Mouse (Mus musculus) liver, embryonic 12.5 days (tissue): ENCODE results near the gene Aqp1. TPM values are rescaled to one million over a fixed set of nuclear protein-coding genes. Genes with fewer than 3 reads are reported as not detected.
A peak's percentile ranks its signal among the peaks of the same experiment; 100 is the strongest.

ENCODE experiments used
- ATAC-seq: fragments of 200-750 bp; cut with Nextera tagmentation; 2 replicates; pipeline ENCODE4 v1.8.0; 2017; ENCODE audit warnings: moderate number of reproducible peaks, mild to moderate bottlenecking, moderate library complexity
- H3K27ac ChIP-seq: fragments of 300-500 bp; sonication (generic); 2 replicates; pipeline ENCODE4 v1.5.1; 2016; ENCODE audit warnings: mild to moderate bottlenecking
- H3K27me3 ChIP-seq: fragments of 300-500 bp; sonication (generic); replicated peaks from 2 replicates; pipeline ENCODE4 v1.6.1; 2016; ENCODE audit warnings: mild to moderate bottlenecking, moderate library complexity
- H3K36me3 ChIP-seq: fragments of 300-500 bp; sonication (generic); 2 replicates; pipeline ENCODE4 v1.6.1; 2016; ENCODE audit warnings: mild to moderate bottlenecking, moderate library complexity
- H3K4me1 ChIP-seq: fragments of 300-500 bp; sonication (generic); 2 replicates; pipeline ENCODE4 v1.6.1; 2016
- H3K4me2 ChIP-seq: fragments of 300-500 bp; sonication (generic); 2 replicates; pipeline ENCODE4 v1.6.1; 2016; ENCODE audit warnings: mild to moderate bottlenecking, moderate library complexity
- H3K4me3 ChIP-seq: fragments of 300-500 bp; sonication (generic); 2 replicates; pipeline ENCODE4 v1.5.1; 2016; ENCODE audit warnings: mild to moderate bottlenecking, moderate library complexity
- H3K9ac ChIP-seq: fragments of 300-500 bp; sonication (generic); 2 replicates; pipeline ENCODE4 v1.6.1; 2016; ENCODE audit warnings: mild to moderate bottlenecking, moderate library complexity
- H3K9me3 ChIP-seq: fragments of 300-500 bp; sonication (generic); replicated peaks from 2 replicates; pipeline ENCODE4 v1.6.1; 2016; ENCODE audit warnings: mild to moderate bottlenecking, moderate library complexity
- WGBS: fragments of 180-500 bp; shearing (Covaris S2); methylation state at CpG from one replicate; pipeline ENCODE4 v1.1.7; 2016; ENCODE audit not compliant: insufficient replicate concordance; 5-methylcytosine and 5-hydroxymethylcytosine counted together
- polyA plus RNA-seq: library from polyadenylated mRNA; unstranded; fragments of >200 nt; fragmentation: Nextera tagmentation; extraction: Ambion mirVana; gene quantifications from 2 replicates; pipeline ENCODE4 v1.2.1, GENCODE M21; 2016

Gene Aqp1
- 29.1 and 29.5 TPM in 2 replicates for polyA plus RNA-seq

DNA sequence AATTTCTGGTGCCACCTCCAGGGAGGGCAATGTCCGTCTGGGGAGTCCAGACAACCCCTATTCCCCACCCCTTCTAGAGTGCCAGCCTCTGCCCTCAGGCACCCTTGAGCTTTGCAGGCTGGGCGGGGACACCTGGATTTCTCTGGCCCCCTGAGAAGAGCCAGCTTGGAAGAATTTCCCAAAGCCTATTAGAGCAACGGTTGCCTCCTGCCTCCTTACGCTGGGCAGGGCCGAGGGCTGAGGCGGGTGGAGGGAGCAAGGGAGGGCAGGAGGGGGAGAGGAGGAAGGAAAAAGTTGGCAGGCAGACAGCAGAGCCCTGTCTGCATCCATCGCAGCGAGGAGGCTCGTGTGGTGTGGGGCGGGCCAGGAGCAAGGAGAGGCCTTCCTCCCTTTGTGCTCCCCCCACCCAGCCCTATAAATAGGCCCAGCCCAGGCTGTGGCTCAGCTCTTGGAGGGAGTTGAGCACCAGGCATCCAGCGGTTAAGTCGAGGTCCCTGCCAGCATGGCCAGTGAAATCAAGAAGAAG lies at the start of gene Aqp1:
TSS of gene Aqp1 (plus strand) at position 444 of the 526 bp plus-strand sequence.
- Histone ChIP-seq H3K36me3 (no peaks in the 10 kb centered on the region), H3K27ac (peak within 1 kb of the TSS; percentile 81), H3K9me3 (no peaks in the 10 kb centered on the region), H3K27me3 (peaks cover 9% of the 10 kb centered on the region), H3K4me3 (peak within 1 kb of the TSS; percentile 48), H3K9ac (peak within 1 kb of the TSS; percentile 66), H3K4me2 (peak within 1 kb of the TSS; percentile 62), H3K4me1 (peaks cover 81% of the 10 kb centered on the region)
- WGBS, result 25% methylated on average over 12 of the region's 12 CpGs
- ATAC-seq, result peak; percentile 35; the same call in 1 of the 2 replicates

DNA sequence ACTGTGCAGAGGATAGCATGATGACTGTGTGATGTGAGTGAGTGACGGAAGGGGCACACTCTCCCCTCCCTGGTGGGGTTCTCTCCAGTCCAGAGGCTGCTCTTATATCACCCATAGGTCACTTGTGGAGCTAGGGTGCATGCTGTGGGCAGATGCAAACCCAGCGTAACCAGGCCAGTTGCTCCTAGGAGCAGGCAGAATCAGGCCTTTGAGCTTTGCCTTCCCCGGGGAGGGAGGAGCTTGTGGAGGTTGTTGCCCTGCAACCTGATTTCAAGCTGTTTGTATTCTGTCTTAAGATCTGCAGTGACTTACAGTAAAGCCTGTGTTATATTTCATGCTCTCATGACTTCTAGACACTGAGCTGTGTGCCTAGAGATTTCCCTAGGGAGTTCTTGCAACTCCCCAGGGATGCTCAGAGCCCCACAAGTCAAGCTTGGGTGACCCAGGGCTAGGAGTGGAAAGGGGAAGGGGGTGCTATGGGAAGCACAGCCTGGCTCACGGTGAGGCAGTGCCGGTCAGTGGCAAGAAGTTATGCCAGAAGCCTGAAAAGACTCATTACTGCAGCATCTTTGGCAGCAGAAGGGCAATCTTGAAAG lies 48.1 kb upstream of the Aqp1 start:
- 63% methylated on average over 5 of the region's 5 CpGs for WGBS
- peaks cover 22% of the 10 kb centered on the region for H3K4me1 ChIP-seq
- no peaks in the 10 kb centered on the region; the same call in 1 of the 2 replicates for H3K27me3 ChIP-seq
- no peak overlapping the region for H3K27ac ChIP-seq
- no peak overlapping the region for H3K4me2 ChIP-seq
- no peaks in the 10 kb centered on the region for H3K9me3 ChIP-seq
- ATAC-seq, result no peak
- no peaks in the 10 kb centered on the region for H3K36me3 ChIP-seq
- H3K4me3 ChIP-seq, result no peak overlapping the region
- H3K9ac ChIP-seq, result no peak overlapping the region

DNA sequence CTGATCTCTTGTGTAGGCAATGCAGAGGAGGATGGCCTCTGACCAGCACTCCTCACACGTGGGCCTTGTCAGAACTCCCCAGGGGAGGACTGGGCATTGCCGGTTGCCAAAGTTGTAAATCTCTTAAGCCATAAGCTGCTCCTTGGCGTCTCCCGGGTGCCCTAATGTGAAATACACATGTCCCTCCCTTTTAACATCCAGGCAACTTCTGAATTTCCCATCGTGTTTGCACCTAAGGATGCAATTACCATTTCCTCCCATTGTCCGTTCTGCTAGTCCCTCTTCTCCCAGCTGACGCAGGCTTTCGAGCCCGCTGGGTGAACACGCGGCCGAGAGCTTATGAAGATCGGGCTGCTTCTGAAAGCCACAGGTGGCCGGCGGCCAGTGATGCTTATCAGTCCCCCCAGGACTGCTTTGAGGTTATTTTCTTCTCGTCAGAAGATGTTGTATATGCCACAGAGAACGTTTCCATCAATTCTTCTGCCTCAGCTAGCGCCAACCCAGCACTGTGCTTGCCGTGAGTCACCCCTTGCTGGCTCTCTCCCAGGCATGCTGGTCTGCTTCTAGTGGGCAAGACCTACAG lies 41.6 kb upstream of the Aqp1 start:
- no peak overlapping the region for H3K4me2 ChIP-seq
- H3K4me1 ChIP-seq, result peaks cover 23% of the 10 kb centered on the region
- no peaks in the 10 kb centered on the region for H3K9me3 ChIP-seq
- no peak for ATAC-seq
- no peaks in the 10 kb centered on the region for H3K27me3 ChIP-seq
- H3K4me3 ChIP-seq, result no peak overlapping the region
- 57% methylated on average over 19 of the region's 19 CpGs for WGBS
- H3K27ac ChIP-seq, result no peak overlapping the region
- no peaks in the 10 kb centered on the region for H3K36me3 ChIP-seq
- H3K9ac ChIP-seq, result no peak overlapping the region

DNA sequence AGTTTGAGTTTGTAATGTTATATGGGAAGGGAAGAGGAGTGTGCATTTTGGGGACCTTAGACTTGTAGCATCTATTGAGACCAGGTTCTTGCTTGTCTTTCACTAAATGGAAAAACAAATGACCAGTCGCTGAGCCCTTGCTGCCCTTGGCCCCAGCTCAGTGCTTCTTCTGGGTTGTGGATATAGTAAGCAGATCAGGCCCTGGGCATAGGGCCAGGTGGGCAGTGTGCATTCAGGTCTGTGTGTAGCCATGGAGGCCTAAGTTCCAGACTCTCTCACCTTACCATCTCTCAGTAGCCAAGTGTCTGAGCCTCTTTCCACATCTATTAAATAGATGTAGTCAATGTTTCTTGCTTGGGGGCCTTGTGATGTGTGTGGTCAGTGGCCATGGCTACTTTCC lies 40.9 kb upstream of the Aqp1 start:
- Histone ChIP-seq H3K4me1 (peaks cover 30% of the 10 kb centered on the region), H3K9ac (no peak overlapping the region), H3K4me2 (no peak overlapping the region), H3K4me3 (no peak overlapping the region), H3K27ac (no peak overlapping the region), H3K36me3 (no peaks in the 10 kb centered on the region), H3K27me3 (no peaks in the 10 kb centered on the region), H3K9me3 (no peaks in the 10 kb centered on the region)
- WGBS, result 86% methylated on average over 1 of the region's 1 CpGs
- ATAC-seq, result no peak

DNA sequence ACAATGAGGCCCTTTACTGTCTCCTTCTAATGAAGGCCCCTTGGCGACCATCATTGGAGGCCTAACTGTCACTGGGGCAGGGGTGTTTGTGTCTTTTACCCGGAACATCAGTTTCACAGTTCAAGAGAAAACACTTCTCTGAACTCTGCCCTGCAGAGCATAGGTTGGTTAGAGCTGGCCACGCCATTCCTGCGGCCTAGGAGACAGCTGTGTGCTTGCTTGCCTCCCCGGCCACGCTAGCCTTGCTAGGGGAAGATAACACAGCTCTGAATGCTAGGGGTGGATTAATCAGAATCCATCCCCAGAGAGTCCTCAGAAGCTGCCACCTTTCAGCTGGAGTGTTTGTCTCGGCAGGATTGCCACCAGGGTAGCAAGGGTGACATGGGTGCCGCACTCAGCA lies 36.8 kb upstream of the Aqp1 start:
- H3K36me3 ChIP-seq, result no peaks in the 10 kb centered on the region
- H3K4me2 ChIP-seq, result no peak overlapping the region
- no peak overlapping the region for H3K9ac ChIP-seq
- peak overlapping the region; percentile 46 for H3K27ac ChIP-seq
- H3K4me3 ChIP-seq, result no peak overlapping the region
- no peaks in the 10 kb centered on the region for H3K9me3 ChIP-seq
- peaks cover 25% of the 10 kb centered on the region for H3K4me1 ChIP-seq
- 38% methylated on average over 8 of the region's 8 CpGs for WGBS
- ATAC-seq, result peak; percentile 76
- H3K27me3 ChIP-seq, result no peaks in the 10 kb centered on the region

DNA sequence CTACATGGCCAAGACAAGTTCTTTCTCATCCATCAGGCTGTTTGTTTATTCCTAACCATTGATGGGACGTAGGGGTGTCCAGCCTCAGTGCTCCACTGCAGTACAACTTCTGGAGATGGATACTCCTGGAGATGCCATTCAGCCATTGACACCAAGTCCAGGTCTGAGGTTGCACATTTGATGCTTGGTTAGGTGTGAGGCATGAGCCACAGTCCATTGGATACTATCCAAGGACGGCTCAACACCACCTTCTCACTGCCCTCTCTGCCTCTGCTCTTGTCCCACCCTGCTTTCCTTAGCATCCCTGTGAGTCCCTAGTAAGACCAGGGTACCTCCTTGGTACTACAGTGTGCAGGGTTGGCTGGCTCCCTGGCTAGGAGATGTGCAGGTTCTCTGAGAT lies 36.3 kb upstream of the Aqp1 start:
- no peaks in the 10 kb centered on the region for H3K36me3 ChIP-seq
- H3K27ac ChIP-seq, result peak overlapping the region; percentile 46
- H3K9ac ChIP-seq, result no peak overlapping the region
- H3K4me1 ChIP-seq, result peaks cover 25% of the 10 kb centered on the region
- H3K9me3 ChIP-seq, result no peaks in the 10 kb centered on the region
- WGBS, result 72% methylated on average over 2 of the region's 2 CpGs
- H3K4me3 ChIP-seq, result no peak overlapping the region
- no peak for ATAC-seq
- no peaks in the 10 kb centered on the region for H3K27me3 ChIP-seq
- H3K4me2 ChIP-seq, result no peak overlapping the region

DNA sequence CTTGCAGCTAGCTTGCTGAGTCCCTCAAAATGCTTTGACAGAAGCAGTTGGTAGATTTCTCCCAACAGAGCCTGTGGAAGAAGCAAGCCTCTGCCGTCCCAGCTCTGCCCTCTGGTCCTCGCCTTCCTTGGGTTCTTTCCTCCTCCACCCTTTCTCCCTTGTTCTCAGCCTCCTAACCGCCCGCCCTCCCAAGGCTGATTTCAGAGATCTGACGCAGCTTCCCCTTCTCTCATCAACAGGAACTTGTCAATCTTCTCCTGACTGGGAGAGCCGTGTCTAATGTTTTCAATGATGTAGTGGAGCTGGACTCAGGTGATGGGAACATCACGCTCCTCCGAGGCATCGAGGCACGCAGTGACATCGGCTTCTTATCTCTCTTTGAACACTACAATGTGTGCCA lies 35.5 kb upstream of the Aqp1 start:
- no peak for ATAC-seq
- Histone ChIP-seq H3K4me3 (no peak overlapping the region), H3K36me3 (no peaks in the 10 kb centered on the region), H3K9me3 (no peaks in the 10 kb centered on the region), H3K27ac (no peak overlapping the region), H3K27me3 (no peaks in the 10 kb centered on the region), H3K4me1 (peaks cover 25% of the 10 kb centered on the region), H3K9ac (no peak overlapping the region), H3K4me2 (no peak overlapping the region)
- whole genome bisulfite sequencing, result 45% methylated on average over 11 of the region's 11 CpGs

DNA sequence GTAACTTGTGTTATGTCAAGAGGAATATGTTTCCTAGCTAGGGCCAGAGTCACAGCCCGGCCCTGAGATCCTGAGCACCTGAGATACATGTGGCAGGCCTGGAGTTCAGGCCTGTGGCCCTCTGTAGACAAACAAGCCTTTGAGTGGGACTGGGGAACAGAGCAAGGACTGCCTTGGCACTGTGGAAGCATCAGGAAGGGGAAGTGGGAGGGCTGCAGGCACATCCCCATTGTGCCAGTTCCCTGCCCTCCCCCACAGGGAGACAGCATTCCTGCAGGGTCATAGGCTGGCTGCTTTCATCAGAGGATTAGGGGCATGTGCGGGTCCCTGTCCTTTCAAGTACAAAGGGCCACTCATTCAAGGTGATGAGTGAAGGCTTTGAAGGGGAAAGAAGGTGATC lies 26.1 kb upstream of the Aqp1 start:
- Histone ChIP-seq H3K9ac (no peak overlapping the region), H3K27ac (no peak overlapping the region), H3K9me3 (no peaks in the 10 kb centered on the region), H3K4me3 (no peak overlapping the region), H3K4me1 (peaks cover 29% of the 10 kb centered on the region), H3K36me3 (no peaks in the 10 kb centered on the region), H3K4me2 (no peak overlapping the region), H3K27me3 (no peaks in the 10 kb centered on the region)
- 61% methylated on average over 2 of the region's 2 CpGs for WGBS
- ATAC-seq, result no peak

DNA sequence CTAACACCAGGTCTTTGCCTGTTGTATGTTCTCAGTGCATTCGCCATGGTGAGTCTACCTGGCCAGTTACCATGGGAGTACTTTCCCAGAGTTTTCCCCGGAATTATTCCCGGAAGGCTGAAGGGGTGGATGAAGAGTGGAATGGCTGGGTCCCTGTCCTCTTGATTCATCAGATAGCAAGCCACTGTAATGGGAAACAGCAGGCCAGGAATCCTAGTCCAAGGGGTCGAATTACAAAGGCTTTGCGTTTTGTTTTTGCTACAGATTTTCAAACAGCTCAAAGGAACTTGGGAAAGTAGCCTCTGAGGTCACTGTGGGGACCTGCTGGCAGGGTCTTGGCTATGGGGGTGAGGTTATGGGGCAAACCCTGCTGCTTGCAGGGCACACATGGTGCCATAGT lies 24.3 kb upstream of the Aqp1 start:
- Histone ChIP-seq H3K36me3 (no peaks in the 10 kb centered on the region), H3K9ac (no peak overlapping the region), H3K4me3 (no peak overlapping the region), H3K4me1 (peaks cover 29% of the 10 kb centered on the region), H3K27me3 (no peaks in the 10 kb centered on the region), H3K9me3 (no peaks in the 10 kb centered on the region), H3K27ac (no peak overlapping the region), H3K4me2 (no peak overlapping the region)
- whole genome bisulfite sequencing, result 66% methylated on average over 5 of the region's 5 CpGs
- ATAC-seq, result no peak

DNA sequence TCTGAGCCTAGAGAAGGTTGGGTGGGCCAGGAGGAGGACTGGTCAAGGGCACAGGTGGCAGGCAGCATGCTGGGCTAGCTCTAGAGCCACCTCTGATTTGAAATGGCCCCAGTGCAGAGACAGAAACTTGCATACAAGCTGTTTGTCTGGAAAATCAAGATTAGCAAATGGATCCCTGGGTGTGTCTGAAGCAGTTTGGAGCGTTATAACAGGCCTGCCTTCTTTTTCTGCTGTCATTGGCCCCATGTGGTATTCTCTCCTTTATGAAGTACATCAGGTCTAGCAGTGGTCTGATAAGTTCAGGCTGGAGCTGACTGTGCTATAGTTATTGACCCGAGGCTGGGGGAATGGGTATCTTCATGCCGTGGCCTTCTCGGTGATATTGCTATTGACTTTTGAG lies 22.3 kb upstream of the Aqp1 start:
- ATAC-seq, result peak; percentile 75
- H3K27me3 ChIP-seq, result no peaks in the 10 kb centered on the region
- no peak overlapping the region for H3K4me3 ChIP-seq
- H3K4me1 ChIP-seq, result peaks cover 33% of the 10 kb centered on the region
- no peak overlapping the region for H3K9ac ChIP-seq
- no peaks in the 10 kb centered on the region for H3K36me3 ChIP-seq
- H3K9me3 ChIP-seq, result no peaks in the 10 kb centered on the region
- WGBS, result 28% methylated on average over 4 of the region's 4 CpGs
- H3K27ac ChIP-seq, result peak overlapping the region; percentile 59
- H3K4me2 ChIP-seq, result no peak overlapping the region

DNA sequence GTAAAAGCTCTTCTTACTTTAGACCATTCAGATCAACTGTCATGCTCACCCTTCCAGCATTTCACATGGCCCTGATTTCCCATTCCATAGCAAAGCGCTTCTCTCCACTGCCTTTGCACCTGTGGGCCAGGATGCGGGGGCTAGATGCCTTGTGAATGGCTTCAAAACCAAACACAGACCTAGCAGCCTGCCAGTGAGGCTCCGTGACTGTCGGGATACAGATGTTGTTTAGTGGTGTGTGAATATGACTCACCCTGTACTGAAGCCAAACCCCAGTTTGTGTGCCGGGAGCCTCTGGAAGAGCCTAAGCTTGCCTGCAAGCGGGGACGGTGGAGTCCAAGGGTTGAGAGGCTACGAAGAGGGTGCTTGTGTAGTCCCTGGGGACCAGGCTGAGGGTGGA lies 21.6 kb upstream of the Aqp1 start:
- Histone ChIP-seq H3K27ac (peak overlapping the region; percentile 59), H3K4me2 (no peak overlapping the region), H3K4me1 (peaks cover 41% of the 10 kb centered on the region), H3K9ac (no peak overlapping the region), H3K4me3 (no peak overlapping the region), H3K9me3 (no peaks in the 10 kb centered on the region), H3K27me3 (no peaks in the 10 kb centered on the region), H3K36me3 (no peaks in the 10 kb centered on the region)
- ATAC-seq, result no peak
- WGBS, result 81% methylated on average over 8 of the region's 8 CpGs

DNA sequence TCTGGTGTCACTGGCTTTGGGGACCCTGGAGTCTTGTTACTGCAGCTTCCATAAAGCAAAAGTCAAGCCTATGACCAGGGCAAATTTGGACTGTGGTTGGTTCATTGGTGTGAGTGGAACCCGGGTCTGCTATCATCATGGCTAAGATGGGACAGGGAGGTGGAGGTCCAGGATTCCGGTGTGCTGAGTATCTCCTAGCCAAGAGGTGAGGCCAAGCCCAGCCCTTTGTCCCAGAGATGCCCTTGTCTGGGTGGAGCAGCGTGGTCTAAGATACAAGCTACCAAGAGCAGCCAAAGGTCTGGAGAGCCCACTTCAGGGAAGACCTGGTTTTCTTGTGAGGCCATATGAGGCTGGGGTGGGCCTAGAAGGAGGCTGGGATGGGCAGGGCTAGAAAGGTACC lies 17.6 kb upstream of the Aqp1 start:
- no peak overlapping the region for H3K27ac ChIP-seq
- ATAC-seq, result no peak
- WGBS, result 77% methylated on average over 3 of the region's 3 CpGs

More for the DNA sequence above, 17.6 kb upstream of the Aqp1 start:
- no peak overlapping the region for H3K9ac ChIP-seq
- H3K4me3 ChIP-seq, result no peak overlapping the region
- no peaks in the 10 kb centered on the region for H3K9me3 ChIP-seq
- no peaks in the 10 kb centered on the region for H3K36me3 ChIP-seq
- H3K27me3 ChIP-seq, result no peaks in the 10 kb centered on the region
- H3K4me2 ChIP-seq, result no peak overlapping the region
- peaks cover 64% of the 10 kb centered on the region for H3K4me1 ChIP-seq
